ENCODE assay signal across 17 mouse cellular contexts in genomic region chr16:17321481-17321880, GRCm38 (mm10). TPM values are rescaled to one million over a fixed set of nuclear protein-coding genes. Genes with fewer than 3 reads are reported as not detected.
DNase-seq lines count a peak whose midpoint lies in the region; ATAC-seq and TF ChIP-seq lines count a peak whose summit lies in the region.
"Had no signal": no experiment of that assay in that cellular context is flagged by ENCODE, and none has a peak within 500 bp of the region (broad histone marks: within the 10 kb centered on the region; RNA-seq: fewer than 3 reads in every experiment).

No protein-coding gene starts in this region.

- H3K9me3 ChIP-seq in heart, embryonic 11.5 days (replicated peaks; ENCODE audit: control insufficient read depth, low read length), result no peaks in the 10 kb centered on the region
- H3K9me3 ChIP-seq in limb, embryonic 14.5 days (ENCODE audit: control insufficient read depth, low read length), result no peaks in the 10 kb centered on the region
- no peaks in the 10 kb centered on the region for H3K9me3 ChIP-seq in limb, embryonic 10.5 days (replicated peaks)
- H3K9me3 ChIP-seq: embryonic facial prominence, embryonic 12.5 days; forebrain, embryonic 10.5 days; hindbrain, embryonic 10.5 days had no signal

- H3K27me3 ChIP-seq in heart, embryonic 11.5 days (ENCODE audit: control insufficient read depth, insufficient read depth, low read length), result no peaks in the 10 kb centered on the region
- H3K27me3 ChIP-seq in limb, embryonic 14.5 days (ENCODE audit: control insufficient read depth, insufficient read depth, low read length), result no peaks in the 10 kb centered on the region
- H3K27me3 ChIP-seq in limb, embryonic 10.5 days (ENCODE audit: low read depth, poor library complexity, severe bottlenecking), result no peaks in the 10 kb centered on the region
- H3K27me3 ChIP-seq: embryonic facial prominence, embryonic 12.5 days had no signal

- H3K4me3 ChIP-seq in heart, embryonic 11.5 days (ENCODE audit: low read depth, low read length), result no peak overlapping the region
- no peak overlapping the region for H3K4me3 ChIP-seq in limb, embryonic 14.5 days (replicated peaks; ENCODE audit: low read length)
- no peak overlapping the region for H3K4me3 ChIP-seq in limb, embryonic 10.5 days
- H3K4me3 ChIP-seq: embryonic facial prominence, embryonic 12.5 days; forebrain, embryonic 10.5 days; gastrocnemius, adult 2 months; heart, adult 2 months; hindbrain, embryonic 10.5 days; myocyte had no signal

- peak; percentile 10 to 29 for DNase-seq in heart, postnatal 14 days
- DNase-seq in limb, embryonic 14.5 days (ENCODE audit: low spot score), result peak; percentile 28
- DNase-seq in limb, embryonic 10.5 days (ENCODE audit: low spot score), result no peak
- DNase-seq in NIH3T3 (ENCODE audit: low read depth) (peak; percentile 8), adipocyte (ENCODE audit: low spot score) (peak; percentile 7), MN1 (ENCODE audit: low spot score) (no peak)
- DNase-seq: gastrocnemius, adult 2 months; heart, adult 2 months; kidney, adult 11 months; right cerebral cortex, postnatal 25 days; thymus, adult 2 months had no signal

- ATAC-seq in heart, embryonic 11.5 days (replicated peaks; ENCODE audit: insufficient number of reproducible peaks, low FRiP score, low TSS enrichment), result no peak
- no peak for ATAC-seq in limb, embryonic 14.5 days (ENCODE audit: low FRiP score, low read depth)

- peaks cover 13% of the 10 kb centered on the region for H3K36me3 ChIP-seq in heart, embryonic 11.5 days (ENCODE audit: control insufficient read depth, insufficient read depth, low read length)
- H3K36me3 ChIP-seq in limb, embryonic 14.5 days (ENCODE audit: control insufficient read depth, insufficient read depth, low read length), result peaks cover 58% of the 10 kb centered on the region
- H3K36me3 ChIP-seq in limb, embryonic 10.5 days, result peaks cover 58% of the 10 kb centered on the region

- no peak overlapping the region for H3K4me2 ChIP-seq in heart, embryonic 11.5 days
- no peak overlapping the region for H3K4me2 ChIP-seq in limb, embryonic 14.5 days (replicated peaks; ENCODE audit: low read depth, low read length, severe bottlenecking)
- H3K4me2 ChIP-seq: embryonic facial prominence, embryonic 12.5 days had no signal

- intact Hi-C loops in heart, postnatal 14 days (cut with DNase I), result no loop called here

- no peak overlapping the region for H3K9ac ChIP-seq in heart, embryonic 11.5 days (ENCODE audit: low read depth, low read length)
- no peak overlapping the region for H3K9ac ChIP-seq in limb, embryonic 14.5 days (ENCODE audit: low read depth, low read length, severe bottlenecking)
- H3K9ac ChIP-seq: embryonic facial prominence, embryonic 12.5 days had no signal

- no peak overlapping the region for H3K27ac ChIP-seq in heart, embryonic 11.5 days (ENCODE audit: low read depth, low read length)
- no peak overlapping the region for H3K27ac ChIP-seq in limb, embryonic 14.5 days (replicated peaks; ENCODE audit: low read depth, low read length)
- no peak overlapping the region for H3K27ac ChIP-seq in limb, embryonic 10.5 days
- H3K27ac ChIP-seq: embryonic facial prominence, embryonic 12.5 days; forebrain, embryonic 10.5 days; gastrocnemius, adult 2 months; heart, adult 2 months; hindbrain, embryonic 10.5 days had no signal

- TF ChIP-seq POLR2A in limb, embryonic 14.5 days (IDR thresholded peaks at IDR 0.05; ENCODE audit: borderline replicate concordance, extremely low read depth, insufficient read depth, insufficient read length), result no peak

- WGBS in heart, embryonic 11.5 days (ENCODE audit: insufficient replicate concordance), result 85% methylated on average over 5 of the region's 5 CpGs
- 66% methylated on average over 5 of the region's 5 CpGs for WGBS in limb, embryonic 14.5 days
- WGBS in limb, embryonic 10.5 days, result 93% methylated on average over 5 of the region's 5 CpGs

- no peaks in the 10 kb centered on the region for H3K4me1 ChIP-seq in heart, embryonic 11.5 days (ENCODE audit: control insufficient read depth, insufficient read depth, low read length)
- H3K4me1 ChIP-seq in limb, embryonic 14.5 days (ENCODE audit: control insufficient read depth, insufficient read depth, low read length), result no peaks in the 10 kb centered on the region
- no peaks in the 10 kb centered on the region for H3K4me1 ChIP-seq in limb, embryonic 10.5 days
- H3K4me1 ChIP-seq: embryonic facial prominence, embryonic 12.5 days; forebrain, embryonic 10.5 days; hindbrain, embryonic 10.5 days had no signal

RNA-seq across cellular contexts. Expression of gene Serpind1, which starts 9.7 kb away (rescaled TPM):
- 1 to 10 TPM; 2.1 to 2.2 TPM for total RNA-seq in heart, postnatal 14 days (2021)
- polyA plus RNA-seq in heart, embryonic 11.5 days (2014; fragmentation: Nextera tagmentation; extraction: Ambion mirVana), result 0.61 and 2.5 TPM in 2 replicates
- polyA plus RNA-seq in limb, embryonic 14.5 days (2012; rRNA removed), result 0.43 and 0.51 TPM in 2 replicates
- 0.44 and 0.77 TPM in 2 replicates for polyA plus RNA-seq in limb, embryonic 14.5 days (2014; fragmentation: Nextera tagmentation; extraction: Ambion mirVana)
- 0.06 and 0.14 TPM in 2 replicates for polyA plus RNA-seq in limb, embryonic 10.5 days (2016; fragmentation: Nextera tagmentation; extraction: Ambion mirVana)
- total RNA-seq: megakaryocyte-erythroid progenitor cell, adult 5-6 weeks had no signal

RNA-seq across cellular contexts. Expression of gene Tmem191c, which starts 45.6 kb away (rescaled TPM):
- 1 to 10 TPM; 2.7 to 3.9 TPM for total RNA-seq in heart, postnatal 14 days (2021)
- polyA plus RNA-seq in heart, embryonic 11.5 days (2014; fragmentation: Nextera tagmentation; extraction: Ambion mirVana), result 4.9 and 7.1 TPM in 2 replicates
- 23.8 and 28.2 TPM in 2 replicates for polyA plus RNA-seq in limb, embryonic 14.5 days (2012; rRNA removed)
- polyA plus RNA-seq in limb, embryonic 14.5 days (2014; fragmentation: Nextera tagmentation; extraction: Ambion mirVana), result 7.5 and 8.2 TPM in 2 replicates
- polyA plus RNA-seq in limb, embryonic 10.5 days (2016; fragmentation: Nextera tagmentation; extraction: Ambion mirVana), result 4.7 and 9.1 TPM in 2 replicates

Comparison
In these comparisons a context has a peak if more than half of its experiments do, and no peak if none do; other contexts are left out.
1. DNase-seq: peak in heart, postnatal 14 days (2 of 2), limb, embryonic 14.5 days (single experiment), NIH3T3 (single experiment) and adipocyte (single experiment); none in limb, embryonic 10.5 days (single experiment) and MN1 (single experiment).